Mouse (Mus musculus) v-Abl transformed pro-B cells (cell line): ENCODE data around the gene Fh1.

ENCODE experiments used
- in situ Hi-C, 2 experiments: fragments of 400-800 bp; cut with MboI; formaldehyde crosslinking; loops; one replicate each; pipeline ENCODE4 v1.15.1; 2025; ENCODE audit not compliant: unreplicated experiment in 2 of 2

Gene Fh1

DNA sequence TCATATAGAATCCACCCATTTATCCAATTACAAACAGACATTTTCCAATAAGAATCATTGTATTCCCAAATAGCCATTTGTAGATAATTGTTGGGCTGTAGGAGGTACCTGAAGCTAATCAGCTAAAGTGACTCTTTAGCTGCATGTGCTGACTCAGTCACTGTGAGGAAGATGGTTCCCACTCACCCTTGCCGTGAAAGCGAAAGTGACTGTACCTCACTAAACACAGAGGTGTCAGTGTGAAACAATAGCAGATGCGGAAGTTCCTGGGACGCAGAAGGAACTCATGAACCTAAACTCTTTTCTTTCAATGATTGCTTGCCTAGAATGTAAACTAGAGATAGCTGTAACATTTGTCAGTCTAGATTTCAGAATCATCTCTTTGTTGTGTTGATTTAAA is 61.1 kb downstream of the Fh1 start:
- in situ Hi-C loops = no loop called here

- in situ Hi-C loops = no loop called here
These were observed 63.1 kb downstream of the Fh1 start for GRCm38 (mm10) chr1:175562379-175562778.

- in situ Hi-C loops = no loop called here
These were observed 63.6 kb downstream of the Fh1 start for GRCm38 (mm10) chr1:175561806-175562205.

- in situ Hi-C loops = no loop called here
These were observed 70.8 kb downstream of the Fh1 start for GRCm38 (mm10) chr1:175554641-175555040.

DNA sequence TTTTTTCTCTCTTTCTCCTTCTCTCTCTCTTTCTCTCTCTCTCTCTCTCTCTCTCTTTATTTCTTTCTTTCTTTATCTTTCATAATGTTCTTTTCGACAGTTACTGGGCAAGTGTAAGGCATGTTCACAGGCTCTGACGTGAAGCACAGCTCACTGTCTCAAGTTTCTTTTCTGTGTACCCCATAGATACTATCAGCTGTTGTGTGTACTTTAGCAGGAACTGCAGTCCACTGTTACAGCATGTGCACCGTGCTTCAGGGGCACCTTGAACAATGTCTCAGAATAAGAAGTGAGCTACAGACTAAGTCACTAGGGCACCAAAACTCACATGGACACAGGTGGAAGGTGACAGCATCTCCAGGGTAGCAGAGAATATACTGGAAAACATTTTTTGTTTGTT is 73.0 kb downstream of the Fh1 start:
- in situ Hi-C loops = no loop called here

- in situ Hi-C loops = no loop called here
These were observed 74.8 kb downstream of the Fh1 start for GRCm38 (mm10) chr1:175550586-175550985.
